Mouse (Mus musculus) layer of hippocampus, adult 2 months (tissue): ENCODE measurements around the gene Nphp3. TPM values are rescaled to one million over a fixed set of nuclear protein-coding genes. Genes with fewer than 3 reads are reported as not detected.
A peak's percentile ranks its signal among the peaks of the same experiment; 100 is the strongest.

Experiments used
- DNase-seq, 2 experiments: peaks; one replicate each; pipeline ENCODE4 v3.0.0; 2022; ENCODE audit warnings: low spot score in 2 of 2
- H3K27ac ChIP-seq: fragments of 200-600 bp; 2 replicates; pipeline ENCODE4 v1.8.1; 2022
- H3K4me3 ChIP-seq: fragments of 200-600 bp; 2 replicates; pipeline ENCODE4 v1.8.1; 2022; ENCODE audit warnings: mild to moderate bottlenecking
- CTCF ChIP-seq: fragments of 200-600 bp; conservative IDR thresholded peaks from 2 replicates; pipeline ENCODE4 v1.8.1; 2022; ENCODE audit warnings: antibody characterized with exemption, mild to moderate bottlenecking, moderate library complexity
- total RNA-seq, 2 experiments: library from RNA; stranded (reverse); gene quantifications; 2 replicates each; pipeline ENCODE4 v1.2.3; 2021

Nphp3 gene
- total RNA-seq, 2 experiments from 2014 or later, result 7.1 to 7.5 TPM

DNA sequence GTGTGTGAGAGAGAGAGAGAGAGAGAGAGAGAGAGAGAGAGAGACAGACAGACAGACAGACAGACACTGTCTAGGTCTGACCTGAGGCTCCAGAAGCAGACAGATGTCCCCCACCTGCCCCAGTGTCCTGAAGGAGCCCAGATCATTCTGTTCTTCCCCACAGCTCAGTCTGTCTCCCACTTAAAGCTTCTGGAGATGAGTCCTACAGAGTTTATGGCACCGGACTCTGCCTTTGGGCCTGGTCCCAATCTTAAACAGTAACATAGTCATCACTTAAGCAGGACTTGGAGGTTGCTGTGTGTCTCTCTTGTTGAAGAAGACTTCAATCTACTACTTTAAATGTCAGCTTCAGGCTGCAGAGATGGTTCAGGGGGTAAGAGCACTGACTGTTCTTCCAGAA is 76.4 kb downstream of the Nphp3 start:
- Histone ChIP-seq H3K27ac (peak overlapping the region; percentile 28; the same call in 1 of the 2 replicates), H3K4me3 (no peak overlapping the region)
- no peak for TF ChIP-seq CTCF
- DNase-seq, result no peak

DNA sequence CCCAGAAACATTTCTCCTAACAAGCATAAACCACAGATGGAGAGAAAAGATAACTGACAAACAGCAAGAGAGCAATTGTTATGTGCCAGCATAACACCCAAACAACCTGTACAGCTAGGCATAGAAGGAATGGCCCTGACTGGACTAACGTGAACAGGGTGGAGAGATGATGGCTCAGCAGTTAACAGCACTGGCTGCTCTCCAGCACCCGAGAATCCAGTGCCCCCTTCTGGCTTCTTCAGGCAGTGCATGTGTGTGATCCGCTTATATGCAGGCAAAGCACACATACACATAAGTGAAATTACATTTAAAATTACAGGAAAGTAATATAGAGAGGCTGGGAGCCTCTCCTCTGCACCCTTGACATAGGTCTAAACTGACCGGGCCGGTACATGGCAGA is 77.0 kb downstream of the Nphp3 start:
- Histone ChIP-seq H3K27ac (peak overlapping the region; percentile 19; the same call in 1 of the 2 replicates), H3K4me3 (no peak overlapping the region)
- peak in 1 of 2 experiments; percentile 48 for DNase-seq
- TF ChIP-seq CTCF, result peak; percentile 83

DNA sequence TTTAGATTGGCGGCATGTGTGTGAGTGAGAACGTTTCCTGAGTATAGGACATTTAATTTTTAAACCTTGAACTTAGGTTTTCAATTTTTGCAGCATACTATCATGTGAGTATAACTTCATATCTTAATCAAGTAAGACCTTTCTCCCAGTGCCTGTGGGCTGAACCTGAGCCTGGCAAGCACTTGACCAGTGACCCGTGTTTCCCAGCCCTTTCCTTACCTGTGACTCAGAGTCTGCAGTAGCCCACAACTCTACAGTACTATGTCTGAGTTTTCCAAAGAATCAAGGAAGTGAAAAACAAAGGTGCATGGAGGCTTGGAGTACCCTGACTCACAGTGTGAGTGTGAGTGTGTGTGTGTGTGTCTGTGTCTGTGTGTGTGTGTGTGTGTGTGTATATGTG is 77.7 kb downstream of the Nphp3 start:
- DNase-seq, result no peak
- no peak for TF ChIP-seq CTCF
- Histone ChIP-seq H3K4me3 (no peak overlapping the region), H3K27ac (no peak overlapping the region)

DNA sequence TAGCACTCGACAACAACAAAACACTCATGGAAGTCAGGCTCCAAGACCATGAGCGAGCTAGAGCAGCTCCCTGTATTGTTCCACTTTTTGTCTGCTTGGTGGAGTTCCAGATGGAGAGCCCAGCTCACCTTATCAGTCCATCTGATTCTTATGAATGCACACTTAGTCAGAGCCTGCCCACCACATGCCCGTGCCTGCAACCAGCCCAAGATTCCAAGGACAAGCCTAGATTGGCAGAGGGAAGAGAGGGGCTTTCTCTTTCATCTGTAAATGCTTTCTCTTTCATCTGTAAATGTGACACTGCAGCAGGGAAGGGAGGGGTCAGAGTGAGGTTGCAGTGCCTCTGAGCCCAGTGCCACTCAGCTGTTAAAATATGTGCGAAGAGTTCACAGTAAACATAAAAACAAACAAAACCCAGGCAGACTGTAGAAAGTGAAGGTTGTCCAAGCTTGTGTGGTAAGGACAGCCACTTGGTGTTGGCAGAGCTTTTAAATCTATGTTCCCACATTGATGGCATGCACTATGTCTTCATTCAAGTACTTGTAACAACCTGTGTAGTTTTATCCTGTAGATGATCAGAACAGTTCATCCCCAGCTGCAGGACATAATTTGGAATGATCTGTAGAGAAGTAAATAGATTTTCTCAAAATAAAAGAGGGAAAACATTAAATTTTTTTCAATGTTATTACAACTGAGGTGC is 83.5 kb downstream of the Nphp3 start:
- Histone ChIP-seq H3K27ac (no peak overlapping the region), H3K4me3 (no peak overlapping the region)
- no peak for DNase-seq
- no peak for TF ChIP-seq CTCF

DNA sequence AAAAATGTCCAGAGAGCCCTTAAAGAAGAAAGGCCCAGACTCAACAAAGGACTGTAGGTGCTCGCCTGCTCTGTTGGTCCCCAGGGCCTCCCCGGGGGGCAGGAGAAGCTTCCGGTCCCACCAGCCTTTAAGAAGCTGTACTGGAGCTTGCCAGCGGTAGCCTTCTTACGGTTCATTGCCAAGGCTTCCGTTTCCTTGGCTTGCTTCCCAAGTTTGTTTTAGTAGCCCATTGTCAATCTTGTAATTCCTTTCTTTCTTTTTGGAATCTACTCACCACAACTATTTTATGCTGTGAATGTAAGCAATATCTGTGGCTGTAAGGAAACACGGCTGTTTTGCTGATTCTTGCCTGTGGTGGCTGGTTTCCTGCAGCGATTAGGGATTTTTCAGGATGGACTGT is 86.2 kb downstream of the Nphp3 start:
- TF ChIP-seq CTCF, result no peak
- no peak for DNase-seq
- H3K4me3 ChIP-seq, result no peak overlapping the region
- H3K27ac ChIP-seq, result peak overlapping the region; percentile 52; the same call in 1 of the 2 replicates

DNA sequence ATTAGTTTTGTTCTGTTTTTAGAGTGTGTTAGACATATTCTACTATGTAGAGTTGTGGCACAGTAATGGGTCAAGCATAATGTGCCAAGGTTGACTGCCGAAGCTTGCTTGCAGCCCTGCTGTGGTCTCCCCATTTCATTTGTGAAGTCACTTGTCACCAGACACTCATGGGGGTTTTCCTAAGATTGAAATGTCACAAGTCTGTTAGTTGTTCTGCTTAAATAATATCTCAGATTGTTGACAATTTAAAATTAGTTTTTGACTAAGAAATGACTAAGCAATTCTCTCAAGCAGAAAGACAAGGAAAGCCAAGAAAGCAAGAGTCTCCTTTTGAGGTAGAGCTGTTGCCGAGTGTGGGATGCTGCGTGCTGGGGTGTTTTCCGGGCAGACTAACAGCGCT is 90.6 kb downstream of the Nphp3 start:
- H3K4me3 ChIP-seq, result no peak overlapping the region
- no peak for TF ChIP-seq CTCF
- no peak overlapping the region for H3K27ac ChIP-seq
- DNase-seq, result no peak

Other genes with a start within 250 kb of the Nphp3 start
- 10 to 100 TPM; 40.7 to 46.1 TPM for gene Tmem108, start 240.7 kb upstream of the Nphp3 start, total RNA-seq
- gene Gm28305, start 38.1 kb downstream of the Nphp3 start, total RNA-seq, result not detected
- 10 to 100 TPM; 40.3 to 42.7 TPM for gene Uba5, start 60.6 kb downstream of the Nphp3 start, total RNA-seq
- gene Acad11, start 60.8 kb downstream of the Nphp3 start, total RNA-seq, result 10 to 100 TPM; 22.4 to 24.8 TPM
- gene Ackr4, start 124.4 kb downstream of the Nphp3 start, total RNA-seq, result under 1 TPM in 1 of 2 experiments, not detected in 1; 0.49 TPM